Mouse (Mus musculus) heart, adult 2 months (tissue): ENCODE measurements around the gene Dohh. TPM values are rescaled to one million over a fixed set of nuclear protein-coding genes. Genes with fewer than 3 reads are reported as not detected.

Source experiments
- DNase-seq, 2 experiments: peaks; one replicate each; pipeline ENCODE4 v3.0.0; 2021
- H3K27ac ChIP-seq: fragments of 200-600 bp; 2 replicates; pipeline ENCODE4 v1.8.1; 2022
- H3K27me3 ChIP-seq: fragments of 200-500 bp; 2 replicates; pipeline ENCODE4 v1.6.1; 2012; ENCODE audit warnings: mild to moderate bottlenecking, low read length, inconsistent platforms, mixed read lengths; ENCODE audit not compliant: control insufficient read depth, insufficient read depth
- H3K36me3 ChIP-seq: fragments of 200-500 bp; 2 replicates; pipeline ENCODE4 v1.6.1; 2012; ENCODE audit warnings: low read length, inconsistent platforms; ENCODE audit not compliant: control insufficient read depth, insufficient read depth
- H3K4me1 ChIP-seq: fragments of 200-500 bp; 2 replicates; pipeline ENCODE4 v1.6.1; 2011; ENCODE audit warnings: low read length; ENCODE audit not compliant: control insufficient read depth, insufficient read depth
- H3K4me3 ChIP-seq: fragments of 200-600 bp; 2 replicates; pipeline ENCODE4 v1.8.1; 2022
- H3K79me2 ChIP-seq: fragments of 200-500 bp; replicated peaks from 2 replicates; pipeline ENCODE4 v1.6.1; 2012; ENCODE audit warnings: mild to moderate bottlenecking, inconsistent platforms, low read length, moderate library complexity, mixed read lengths; ENCODE audit not compliant: control insufficient read depth, insufficient read depth
- H3K9ac ChIP-seq: fragments of 200-500 bp; 2 replicates; pipeline ENCODE4 v1.6.1; 2012; ENCODE audit warnings: low read depth, mild to moderate bottlenecking, control low read depth, inconsistent platforms, low read length, mixed read lengths
- CTCF ChIP-seq: fragments of 200-600 bp; IDR thresholded peaks from 2 replicates; pipeline ENCODE4 v1.8.1; 2022; ENCODE audit warnings: antibody characterized with exemption, mild to moderate bottlenecking, moderate library complexity
- EP300 ChIP-seq: fragments of 200-500 bp; IDR thresholded peaks from 2 replicates; pipeline ENCODE4 v1.6.1; 2011; ENCODE audit warnings: low read depth, low read length, control low read depth; ENCODE audit not compliant: insufficient read depth
- POLR2A ChIP-seq: fragments of 200-500 bp; IDR thresholded peaks from 2 replicates; pipeline ENCODE4 v1.6.1; 2011; ENCODE audit warnings: mild to moderate bottlenecking, low read depth, low read length, control low read depth; ENCODE audit not compliant: insufficient read depth
- WGBS: fragments of 180-500 bp; shearing (Covaris S2); methylation state at CpG from one replicate; pipeline ENCODE4 v1.1.7; 2018; 5-methylcytosine and 5-hydroxymethylcytosine counted together
- intact Hi-C: fragments of 180-260 bp; cut with DNase I; formaldehyde crosslinking; loops from one replicate; pipeline ENCODE4 v1.15.1; 2025
- polyA plus RNA-seq: library from polyadenylated mRNA; depleted of rRNA; stranded (reverse); fragments of >200 nt; gene quantifications from 2 replicates; pipeline ENCODE4 v1.2.3, GENCODE M21; 2012
- total RNA-seq, 2 experiments: library from RNA; stranded (reverse); gene quantifications; 2 replicates each; pipeline ENCODE4 v1.2.3; 2021

The Dohh gene
- total and polyA plus RNA-seq, 3 experiments = 46.6 to 56.9 (median 53.8) TPM

- Histone ChIP-seq H3K27me3 (no peaks in the 10 kb centered on the region), H3K4me1 (peaks cover 66% of the 10 kb centered on the region), H3K27ac (peak overlapping the region; percentile 91), H3K4me3 (no peak overlapping the region), H3K36me3 (peaks cover 32% of the 10 kb centered on the region), H3K9ac (peak overlapping the region; percentile 19; the same call in 1 of the 2 replicates), H3K79me2 (no peaks in the 10 kb centered on the region)
- TF ChIP-seq POLR2A (no peak), EP300 (0 out of 2 replicates have a peak, but pooled peaks have one; percentile 11)
- intact Hi-C loops = loop anchor here (2.0 kb wide), 1 partner anchor 614 kb away; no protein-coding TSS in a partner anchor
- DNase-seq = peak in 1 of 2 experiments; percentile 51
- WGBS = 33% methylated on average over 4 of the region's 4 CpGs
Measured at GRCm38 (mm10) chr10:81410350-81410749, 26.1 kb downstream of the Dohh start.

GRCm38 (mm10) chr10:81410981-81411380, 26.8 kb downstream of the Dohh start:
- intact Hi-C loops = loop anchor here (1.0 to 2.0 kb wide), 2 partner anchors 19 to 614 kb away; no protein-coding TSS in a partner anchor
- 15% methylated on average over 9 of the region's 9 CpGs for WGBS
- no peaks in the 10 kb centered on the region for H3K27me3 ChIP-seq
- H3K36me3 ChIP-seq = peaks cover 33% of the 10 kb centered on the region
- H3K4me3 ChIP-seq = 0 out of 2 replicates have a peak overlapping the region, but pooled peaks have one; percentile 3
- H3K9ac ChIP-seq = peak overlapping the region; percentile 19; the same call in 1 of the 2 replicates
- H3K79me2 ChIP-seq = no peaks in the 10 kb centered on the region
- peak; percentile 71 to 76 for DNase-seq
- peak overlapping the region; percentile 91 for H3K27ac ChIP-seq
- TF ChIP-seq CTCF (no peak), EP300 (peak; percentile 92), POLR2A (peak; percentile 34)
- H3K4me1 ChIP-seq = peaks cover 67% of the 10 kb centered on the region

- DNase-seq = peak; percentile 95 to 96
- peaks cover 33% of the 10 kb centered on the region for H3K36me3 ChIP-seq
- no peaks in the 10 kb centered on the region for H3K27me3 ChIP-seq
- H3K4me1 ChIP-seq = peaks cover 68% of the 10 kb centered on the region
- peak overlapping the region; percentile 29; the same call in 1 of the 2 replicates for H3K4me3 ChIP-seq
- peak overlapping the region; percentile 91 for H3K27ac ChIP-seq
- WGBS = 4% methylated on average over 18 of the region's 18 CpGs
- no peaks in the 10 kb centered on the region for H3K79me2 ChIP-seq
- intact Hi-C loops = loop anchor here (1.0 to 2.0 kb wide), 2 partner anchors 19 to 615 kb away; no protein-coding TSS in a partner anchor
- TF ChIP-seq EP300 (peak; percentile 83), CTCF (no peak), POLR2A (peak; percentile 44)
- peak overlapping the region; percentile 68 for H3K9ac ChIP-seq
Measured at GRCm38 (mm10) chr10:81411471-81412400, 27.5 kb downstream of the Dohh start.

- peaks cover 33% of the 10 kb centered on the region for H3K36me3 ChIP-seq
Measured at GRCm38 (mm10) chr10:81412586-81413309, 28.5 kb downstream of the Dohh start.

GRCm38 (mm10) chr10:81413310-81414261, 29.4 kb downstream of the Dohh start:
- H3K27ac ChIP-seq = peak overlapping the region; percentile 91
- no peaks in the 10 kb centered on the region for H3K27me3 ChIP-seq
- peak; percentile 91 to 93 for DNase-seq
- intact Hi-C loops = no loop called here
- peak overlapping the region; percentile 36; the same call in 1 of the 2 replicates for H3K4me3 ChIP-seq
- no peaks in the 10 kb centered on the region for H3K79me2 ChIP-seq
- WGBS = 19% methylated on average over 26 of the region's 26 CpGs
- peaks cover 25% of the 10 kb centered on the region for H3K36me3 ChIP-seq
- peaks cover 67% of the 10 kb centered on the region for H3K4me1 ChIP-seq
- H3K9ac ChIP-seq = peak overlapping the region; percentile 81
- TF ChIP-seq POLR2A (peak; percentile 82), EP300 (peak; percentile 99), CTCF (peak; percentile 15; the same call in 1 of the 2 replicates)

More at GRCm38 (mm10) chr10:81412586-81413309, 28.5 kb downstream of the Dohh start:
- intact Hi-C loops = no loop called here
- Histone ChIP-seq H3K9ac (peak overlapping the region; percentile 68), H3K27me3 (no peaks in the 10 kb centered on the region), H3K79me2 (no peaks in the 10 kb centered on the region), H3K4me3 (peak overlapping the region; percentile 29; the same call in 1 of the 2 replicates), H3K27ac (peak overlapping the region; percentile 91), H3K4me1 (peaks cover 73% of the 10 kb centered on the region)
- peak in 1 of 2 experiments; percentile 49 for DNase-seq
- WGBS = 57% methylated on average over 16 of the region's 16 CpGs
- TF ChIP-seq CTCF (no peak), EP300 (no peak), POLR2A (0 out of 2 replicates have a peak, but pooled peaks have one; percentile 22)
